Mouse (Mus musculus) thymus, adult 2 months (tissue): ENCODE measurements around the gene Bmpr1a.

Source experiments
- CTCF ChIP-seq: fragments of 200-500 bp; IDR thresholded peaks from 2 replicates; pipeline ENCODE4 v1.5.1; 2012; ENCODE audit warnings: mild to moderate bottlenecking, control low read depth, low read length, moderate library complexity, borderline replicate concordance; ENCODE audit not compliant: control insufficient read depth, poor library complexity, insufficient read depth; ENCODE audit errors: extremely low read depth
- POLR2A ChIP-seq: fragments of 200-500 bp; IDR thresholded peaks from 2 replicates; pipeline ENCODE4 v1.6.1; 2012; ENCODE audit warnings: mild to moderate bottlenecking, low read length, control low read depth, moderate library complexity; ENCODE audit not compliant: control insufficient read depth, poor library complexity, insufficient read depth; ENCODE audit errors: extremely low read depth

- TF ChIP-seq CTCF (no peak), POLR2A (no peak)
Measured at GRCm38 (mm10) chr14:34493682-34494081, 9.5 kb downstream of the Bmpr1a start.
